Mouse (Mus musculus): ENCODE measurements at regions not wholly inside any gene's neighbourhood (a gene's known extent, or its start where the extent isn't known, plus 50 kb on each side); places are given as distances from the start of the nearest gene placed in this dataset.
A peak's percentile ranks its signal among the peaks of the same experiment; 100 is the strongest.

DNA sequence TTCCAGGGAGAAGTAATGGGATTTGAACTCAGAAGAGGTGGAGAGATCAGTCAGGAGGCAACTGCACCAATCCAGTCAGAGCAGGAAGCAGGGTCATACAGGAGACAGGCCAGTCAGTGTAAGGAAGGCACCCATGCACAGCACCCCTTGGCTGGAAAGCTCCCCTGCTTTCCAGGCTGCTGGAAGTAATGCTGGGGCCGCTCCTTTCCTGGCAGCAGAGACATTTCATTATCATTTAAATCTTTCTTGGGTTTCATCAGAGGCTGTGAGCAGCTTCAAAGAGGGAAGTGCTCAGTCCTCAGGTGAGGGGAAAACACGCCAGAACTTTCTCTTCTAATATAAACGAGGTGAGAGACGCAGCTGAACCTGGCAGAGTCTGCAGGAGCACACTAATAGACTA, 109.1 kb upstream of the Syt13 start:
- DNase-seq (ENCODE audit: low spot score), result no peak

DNA sequence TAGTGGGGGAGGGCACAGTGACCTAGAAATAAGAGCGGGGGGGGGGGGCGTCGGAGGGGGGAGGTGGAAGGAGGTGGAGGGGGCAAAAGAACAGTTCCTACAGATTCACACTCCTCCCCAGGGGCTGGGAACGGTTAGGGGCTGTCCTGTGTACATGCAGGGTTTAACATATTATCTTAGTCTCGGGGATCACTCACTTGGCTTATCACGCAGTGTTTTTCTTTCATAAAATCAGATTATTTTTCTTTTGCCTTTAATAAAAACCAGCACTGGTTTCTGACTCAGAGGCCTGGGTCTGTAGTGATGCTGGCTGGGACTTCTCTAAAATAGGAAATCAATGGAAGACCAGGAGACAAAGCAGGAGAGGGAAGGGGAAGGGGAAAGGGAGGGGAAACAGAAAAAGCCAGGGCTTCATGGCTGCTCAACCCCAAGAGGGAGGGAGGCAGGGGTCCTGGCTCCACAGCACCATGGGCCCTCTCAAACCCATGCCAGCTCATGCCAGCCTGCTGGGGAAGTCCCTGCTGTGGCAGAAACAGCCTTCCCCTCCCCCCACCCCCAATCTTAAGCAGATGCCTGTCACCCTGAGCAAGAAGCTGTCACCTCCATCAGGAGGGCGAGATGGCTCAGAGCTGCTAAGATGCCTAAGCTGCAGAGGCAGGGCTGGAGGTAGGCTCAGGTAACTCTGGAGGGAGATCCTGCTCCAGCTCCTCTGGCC, 108.3 kb upstream of the Syt13 start:
- DNase-seq (ENCODE audit: low spot score), result no peak

- no peak for DNase-seq (ENCODE audit: low spot score)
These were observed 107.5 kb upstream of the Syt13 start for GRCm38 (mm10) chr2:92807404-92807803.

DNA sequence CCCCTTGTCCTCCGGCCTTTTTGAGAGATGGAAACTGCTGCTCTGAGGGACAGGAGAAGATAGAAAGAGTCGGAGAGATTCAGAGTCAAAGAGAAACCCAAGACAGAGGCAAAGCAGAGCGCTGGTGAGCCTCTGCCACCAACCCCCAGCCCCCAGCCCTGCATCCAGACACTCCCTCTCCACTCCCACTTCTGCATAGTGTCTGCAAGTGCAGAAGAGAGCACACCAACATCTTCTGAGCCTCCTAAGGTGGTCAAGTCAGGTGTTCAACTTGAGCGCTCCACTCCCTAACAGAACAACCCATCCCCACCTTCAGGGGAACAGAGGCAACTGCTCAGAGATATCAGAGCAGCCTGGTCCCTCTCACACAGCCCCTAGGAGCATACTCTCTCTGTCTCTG, 106.8 kb upstream of the Syt13 start:
- no peak for DNase-seq (ENCODE audit: low spot score)

DNA sequence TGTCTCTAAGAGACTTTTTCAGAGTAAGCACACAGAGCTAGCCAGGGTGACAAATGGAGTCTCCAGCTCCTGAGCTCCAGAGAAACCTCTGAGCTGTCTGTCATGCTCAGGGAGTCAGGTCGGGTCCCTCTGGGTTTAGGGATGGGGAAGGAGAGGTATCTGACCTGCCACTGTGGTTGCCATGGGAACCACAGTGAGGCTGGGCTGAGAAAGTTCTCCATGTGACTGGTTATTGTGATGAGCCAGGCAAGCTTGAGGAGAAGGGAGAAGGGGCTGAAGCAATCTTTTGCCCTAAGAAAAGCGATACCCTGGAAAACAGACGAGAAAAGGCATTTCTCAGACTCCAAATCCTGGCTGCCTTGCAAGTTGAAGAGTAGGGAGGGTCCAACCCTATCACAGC, 105.7 kb upstream of the Syt13 start:
- DNase-seq (ENCODE audit: low spot score), result no peak

DNA sequence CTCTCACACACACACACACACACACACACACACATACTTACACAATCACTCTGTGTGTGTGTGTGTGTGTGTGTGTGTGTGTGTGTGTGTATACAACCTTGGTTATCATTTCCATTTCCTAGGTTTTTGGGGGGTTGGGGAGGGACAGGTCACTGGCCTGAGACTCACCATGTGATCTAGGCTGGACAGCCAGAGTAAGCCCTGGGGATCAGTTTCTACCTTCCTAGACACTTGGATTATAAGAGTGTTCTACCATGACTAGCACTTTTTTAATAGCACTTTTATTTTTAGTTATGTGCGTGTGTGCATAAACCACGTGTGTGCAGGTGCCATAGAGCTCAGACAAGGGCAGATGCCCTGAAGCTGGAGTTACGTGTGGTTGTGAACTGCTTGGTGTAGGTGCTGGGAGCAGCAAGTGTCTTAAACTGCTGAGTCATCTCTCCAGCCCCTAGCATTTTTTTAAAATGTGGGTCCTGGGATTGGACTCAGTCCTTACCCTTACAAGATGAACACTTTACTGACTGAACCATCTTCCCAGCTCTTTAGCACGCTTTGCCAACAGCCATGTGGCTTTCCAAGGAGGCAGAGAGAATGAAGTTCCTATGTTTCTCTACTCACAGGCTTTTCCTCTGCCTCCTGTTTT, 105.1 kb upstream of the Syt13 start:
- no peak for DNase-seq (ENCODE audit: low spot score)

- peak; percentile 56 for DNase-seq (ENCODE audit: low spot score)
These were observed 103.9 kb upstream of the Syt13 start for GRCm38 (mm10) chr2:92810956-92811355.

GRCm38 (mm10) chr2:92813028-92813427, 101.9 kb upstream of the Syt13 start:
- DNase-seq (ENCODE audit: low spot score), result no peak

DNA sequence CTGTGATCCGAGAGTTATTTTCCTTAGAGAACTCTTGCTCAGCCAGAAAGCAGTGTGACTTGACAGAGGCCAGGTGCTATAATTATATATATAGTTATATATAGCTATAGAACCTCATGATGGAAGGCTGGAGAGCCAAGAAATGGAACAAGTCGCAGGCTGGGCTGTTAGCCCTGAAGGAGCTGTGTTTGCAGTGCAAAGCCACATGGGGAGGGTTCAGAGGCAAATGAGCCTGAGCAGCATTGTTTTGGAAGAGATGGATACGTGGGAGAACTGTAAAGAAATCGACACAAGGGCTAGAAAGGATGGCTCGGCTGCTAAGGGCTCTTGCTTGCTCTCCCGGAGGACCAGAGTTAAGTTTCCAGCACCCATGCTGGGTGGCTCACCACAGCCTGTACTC, 95.3 kb upstream of the Syt13 start:
- DNase-seq (ENCODE audit: low spot score), result no peak

- no peak for DNase-seq (ENCODE audit: low spot score)
These were observed 90.6 kb upstream of the Syt13 start for GRCm38 (mm10) chr2:92824325-92824724.

GRCm38 (mm10) chr2:92825395-92825794, 89.5 kb upstream of the Syt13 start:
- no peak for DNase-seq (ENCODE audit: low spot score)

DNA sequence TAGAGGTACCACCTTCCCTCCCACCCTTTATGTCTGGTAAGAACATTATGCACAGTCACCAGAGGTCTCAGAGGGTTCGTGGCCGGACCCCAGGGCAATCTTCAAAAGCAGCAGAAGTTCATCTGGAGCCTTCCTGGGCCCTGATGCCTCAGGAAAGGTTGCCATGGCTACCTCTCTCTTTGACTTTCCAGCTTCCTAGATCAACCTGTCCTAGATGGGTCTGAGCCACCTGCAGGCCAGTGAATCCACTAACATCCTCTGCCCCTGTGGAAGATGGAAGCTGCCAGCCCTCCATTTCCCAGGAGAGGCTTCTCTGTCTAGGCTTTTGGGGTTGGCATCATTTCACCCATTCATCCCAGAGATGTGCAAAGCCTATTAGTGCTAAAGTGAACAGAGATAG, 84.8 kb upstream of the Syt13 start:
- DNase-seq (ENCODE audit: low spot score), result no peak

GRCm38 (mm10) chr2:92831784-92832183, 83.1 kb upstream of the Syt13 start:
- DNase-seq (ENCODE audit: low spot score), result no peak

- DNase-seq (ENCODE audit: low spot score), result no peak
These were observed 78.7 kb upstream of the Syt13 start for GRCm38 (mm10) chr2:92836203-92836602.

DNA sequence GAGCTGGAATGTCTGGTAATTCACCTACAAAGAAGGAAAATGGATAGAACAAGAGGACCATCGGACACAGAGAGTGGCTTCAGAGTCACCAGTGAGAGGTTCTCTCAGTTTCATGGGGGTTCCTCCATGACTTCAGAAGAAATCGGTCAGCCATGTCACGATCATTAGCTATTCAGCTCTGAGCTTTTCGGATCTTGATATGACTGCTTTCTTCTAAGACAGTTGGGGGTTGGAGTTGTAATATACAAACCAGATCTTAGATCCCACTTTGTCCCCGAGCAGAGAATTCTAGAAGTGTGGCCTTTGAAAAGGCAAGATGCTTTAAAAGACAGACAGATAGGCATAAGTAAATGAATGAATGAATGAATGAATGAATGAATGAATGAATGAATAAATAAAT, 76.9 kb upstream of the Syt13 start:
- no peak for DNase-seq (ENCODE audit: low spot score)

GRCm38 (mm10) chr2:92840009-92840408, 74.9 kb upstream of the Syt13 start:
- peak; percentile 86 for DNase-seq (ENCODE audit: low spot score)

DNA sequence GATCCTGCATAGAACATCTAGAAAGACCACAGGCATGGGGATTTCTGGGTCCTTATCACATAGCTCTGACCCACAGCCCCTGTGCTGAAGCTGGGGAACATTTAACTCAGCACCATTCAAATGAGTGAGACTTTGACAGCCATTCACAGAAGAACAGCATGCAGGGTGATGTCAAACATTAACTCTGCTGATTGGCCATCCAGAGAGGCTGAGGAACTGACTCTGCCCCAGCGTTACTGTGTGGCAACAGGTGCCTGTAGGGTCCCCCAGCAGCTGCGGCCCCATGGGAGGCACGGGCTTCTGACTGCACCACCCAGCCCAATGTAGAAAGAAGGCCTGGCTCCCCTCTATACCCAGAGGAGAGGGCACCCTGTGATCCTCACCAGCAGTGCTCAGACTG, 73.3 kb upstream of the Syt13 start:
- DNase-seq (ENCODE audit: low spot score), result no peak

GRCm38 (mm10) chr2:92845061-92845769, 69.7 kb upstream of the Syt13 start:
- peak; percentile 78 for DNase-seq (ENCODE audit: low spot score)

DNA sequence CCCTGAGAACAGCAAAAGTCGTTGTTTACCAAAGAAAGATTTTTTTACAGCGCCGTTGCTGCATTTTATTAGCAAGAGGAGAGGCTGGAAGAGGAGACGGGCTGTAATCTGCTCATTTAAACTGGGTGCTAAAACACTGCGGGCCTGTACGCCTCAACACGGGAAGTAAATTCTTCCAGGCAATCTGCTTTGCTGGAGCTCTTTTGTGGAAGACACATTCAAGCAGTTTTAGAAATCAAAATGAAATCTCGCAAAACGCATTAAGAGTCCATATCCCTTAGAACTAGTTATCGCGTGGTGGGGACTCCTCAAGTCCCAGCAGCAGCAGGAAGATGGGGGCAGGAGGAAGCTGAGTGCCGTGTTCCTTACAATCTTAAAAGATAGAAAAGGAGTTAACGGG, 65.9 kb upstream of the Syt13 start:
- no peak for DNase-seq (ENCODE audit: low spot score)

DNA sequence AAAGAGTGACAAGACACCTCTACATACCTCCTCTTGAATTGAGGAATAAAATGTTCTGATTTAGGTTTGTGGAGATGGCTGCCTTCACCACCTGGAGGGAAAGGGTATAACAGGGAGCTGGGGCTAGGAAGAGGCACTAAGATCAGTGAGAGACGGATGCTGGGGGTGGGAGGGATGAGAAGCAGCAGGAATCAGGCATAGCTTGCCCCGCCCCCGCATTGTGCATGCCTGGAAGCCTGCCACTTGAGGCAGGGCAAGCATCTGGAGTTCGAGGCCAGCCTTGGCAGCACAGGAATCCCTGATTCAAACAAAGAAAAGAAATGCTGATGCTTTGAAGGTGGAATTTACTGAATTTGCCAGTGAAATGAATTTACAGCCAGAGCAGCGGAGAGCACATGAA, 63.6 kb upstream of the Syt13 start:
- no peak for DNase-seq (ENCODE audit: low spot score)

DNA sequence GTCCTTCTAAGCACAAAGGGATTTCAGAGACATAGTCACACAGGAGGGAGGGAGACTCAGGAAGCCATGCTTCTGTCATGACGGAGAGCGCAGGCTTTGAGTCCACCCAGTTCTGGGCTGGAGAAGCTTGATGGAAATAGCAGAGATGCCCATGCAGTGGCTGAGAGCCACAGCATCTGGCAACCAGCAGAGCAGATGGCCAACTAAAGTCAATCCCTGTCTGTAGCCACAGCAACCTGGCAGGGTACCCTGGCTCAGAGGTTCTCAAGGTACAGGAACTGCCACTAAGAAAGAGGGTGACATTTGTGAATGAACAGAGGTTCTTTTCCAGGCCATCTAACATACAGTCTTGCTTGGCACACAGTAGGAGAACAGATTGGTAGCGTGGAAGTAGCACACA, 61.7 kb upstream of the Syt13 start:
- no peak for DNase-seq (ENCODE audit: low spot score)

- DNase-seq (ENCODE audit: low spot score), result no peak
These were observed 60.6 kb upstream of the Syt13 start for GRCm38 (mm10) chr2:92854331-92854730.

DNA sequence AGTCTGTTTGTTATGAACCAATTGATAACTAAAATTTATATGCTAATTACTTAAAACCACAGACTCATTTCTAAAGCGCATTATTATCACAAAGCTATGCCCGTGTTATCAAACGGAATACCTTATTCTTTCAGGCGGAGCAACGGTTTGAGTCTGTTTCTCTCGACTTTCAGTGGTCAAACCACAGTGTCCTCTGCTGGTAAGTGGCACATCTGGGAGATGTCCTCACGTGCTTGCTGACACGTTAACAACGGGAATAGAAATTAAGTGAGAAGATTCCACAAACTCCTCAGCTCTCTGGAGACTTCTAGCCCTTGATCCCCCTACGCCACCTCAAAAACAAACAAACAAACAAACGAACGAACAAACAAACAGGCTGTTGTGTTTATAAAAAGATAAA, 58.9 kb upstream of the Syt13 start:
- no peak for DNase-seq (ENCODE audit: low spot score)

Data from testis, postnatal 10 days (tissue).